Mouse (Mus musculus): Measurements from ENCODE around the gene Camk2g.

Camk2g gene

DNA sequence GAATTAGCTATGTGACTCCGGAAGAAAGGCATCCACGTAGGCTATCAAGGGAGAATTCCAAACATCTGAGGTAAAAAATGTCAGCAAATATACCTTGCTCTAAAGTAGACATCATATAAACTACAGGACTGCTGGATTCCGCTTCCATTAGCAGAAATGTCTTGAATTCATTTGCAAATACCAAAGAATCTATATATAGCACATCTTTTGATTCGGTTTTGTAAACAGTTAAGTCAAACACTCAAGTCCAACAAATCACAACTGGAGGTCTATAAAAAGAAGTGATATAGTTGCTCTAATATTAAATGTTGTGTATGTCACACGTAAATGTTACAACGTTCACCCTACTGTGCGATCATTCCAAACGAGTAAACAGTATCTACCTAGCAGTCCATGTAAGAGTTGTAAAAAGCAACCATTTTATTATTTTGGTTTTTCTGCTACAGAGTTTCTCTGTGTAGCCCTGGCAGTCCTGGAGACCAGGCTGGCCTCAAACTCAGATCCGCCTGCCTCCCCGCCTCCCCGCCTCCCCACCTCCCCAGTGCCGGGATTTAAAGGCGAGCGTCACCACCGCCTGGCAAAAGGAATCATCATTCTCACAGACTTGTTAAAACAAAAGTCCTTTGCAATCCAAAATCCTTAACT, 91.7 kb downstream of the Camk2g start:
- DNase-seq (ENCODE audit: low read depth) = peak; percentile 34

DNA sequence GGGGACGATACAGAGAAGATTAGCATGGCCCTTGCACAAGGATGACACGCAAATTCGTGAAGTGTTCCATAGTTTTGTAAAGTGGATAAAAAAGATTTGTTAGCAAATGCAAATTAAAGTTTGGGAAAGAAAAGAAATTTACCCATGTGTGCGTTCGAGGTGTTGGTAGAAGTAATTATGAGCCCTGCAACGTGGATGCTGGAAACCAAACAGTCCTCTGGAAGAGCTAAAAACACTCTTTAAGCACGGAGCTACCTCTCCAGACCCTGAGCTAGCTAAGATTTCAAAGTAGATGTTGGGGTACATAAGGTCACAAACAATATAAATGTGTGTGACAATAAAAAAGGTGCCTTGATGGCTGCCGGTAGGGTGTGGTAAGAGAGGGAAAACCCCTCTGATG, 92.3 kb downstream of the Camk2g start:
- no peak for DNase-seq (ENCODE audit: low read depth)

DNA sequence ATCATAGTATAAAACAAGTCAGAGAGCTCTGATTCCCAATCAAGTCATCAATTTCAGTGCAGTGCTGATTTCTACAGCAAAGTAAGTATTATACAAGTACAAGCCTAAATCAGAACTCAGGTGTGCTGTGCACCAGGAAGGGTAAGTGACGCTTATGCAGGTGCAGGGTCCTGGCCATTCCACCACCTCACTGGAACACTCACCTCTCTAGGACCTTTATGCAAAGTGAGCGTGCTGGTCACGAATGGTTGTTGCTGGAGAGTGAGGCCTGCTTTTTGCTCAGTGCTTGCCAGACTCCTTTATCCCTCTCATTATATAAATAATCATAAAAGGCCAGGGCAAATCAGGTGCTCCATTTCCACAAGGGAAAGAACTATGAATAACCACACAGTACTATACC, 93.5 kb downstream of the Camk2g start:
- DNase-seq (ENCODE audit: low read depth) = no peak

- DNase-seq (ENCODE audit: low read depth) = no peak
Measured at GRCm38 (mm10) chr14:20698515-20698914, 95.4 kb downstream of the Camk2g start.

DNA sequence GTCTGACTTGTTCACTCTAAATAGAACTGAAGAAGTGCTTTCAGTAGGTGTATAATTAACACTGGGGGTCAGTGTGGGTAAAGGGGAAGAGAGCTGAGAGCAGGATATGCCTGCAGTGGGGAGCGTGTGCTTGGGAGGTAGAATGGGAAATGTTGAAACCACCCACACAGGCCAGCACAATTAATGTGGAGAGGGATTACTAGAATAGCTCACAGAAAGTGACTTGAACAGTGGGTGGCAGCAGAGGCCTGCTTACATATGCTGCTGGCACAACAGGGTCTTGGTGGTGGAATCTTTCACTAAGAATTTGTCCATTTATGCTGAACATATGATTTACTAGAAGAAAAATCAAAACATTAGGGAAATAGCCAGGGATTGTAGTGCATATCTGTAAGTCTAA, 96.9 kb downstream of the Camk2g start:
- peak; percentile 63 for DNase-seq (ENCODE audit: low read depth)

DNA sequence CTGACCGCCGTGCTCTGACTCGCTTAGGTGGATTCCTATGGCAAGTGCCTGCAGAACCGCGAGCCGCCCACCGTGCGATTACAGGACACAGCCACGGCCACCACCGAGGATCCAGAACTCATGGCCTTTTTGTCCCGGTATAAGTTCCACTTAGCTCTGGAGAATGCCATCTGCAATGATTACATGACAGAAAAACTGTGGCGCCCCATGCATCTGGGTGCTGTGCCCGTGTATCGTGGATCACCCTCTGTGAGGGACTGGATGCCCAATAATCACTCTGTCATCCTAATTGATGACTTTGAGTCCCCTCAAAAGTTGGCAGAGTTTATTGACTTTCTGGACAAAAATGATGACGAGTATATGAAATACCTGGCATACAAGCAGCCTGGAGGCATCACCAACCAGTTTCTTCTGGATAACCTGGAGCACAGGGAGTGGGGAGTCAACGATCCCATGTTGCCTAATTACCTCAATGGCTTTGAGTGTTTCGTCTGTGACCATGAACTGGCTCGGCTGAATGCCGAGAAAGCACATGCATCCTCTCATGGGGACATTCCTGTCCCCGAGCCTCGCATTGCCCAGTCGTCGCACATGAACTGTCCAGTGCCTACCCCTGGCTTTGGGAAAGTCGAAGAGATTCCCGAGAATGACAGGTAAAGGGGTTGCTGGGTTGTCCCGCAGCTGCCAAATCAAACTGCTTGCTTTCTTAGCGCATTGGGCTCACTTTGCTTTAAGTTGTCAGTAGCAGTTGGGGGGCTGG, 97.9 kb downstream of the Camk2g start:
- DNase-seq (ENCODE audit: low read depth) = no peak

- DNase-seq (ENCODE audit: low read depth) = peak; percentile 94
Measured at GRCm38 (mm10) chr14:20694884-20695760, 98.8 kb downstream of the Camk2g start, which contains the start of gene Fut11. TSS of gene Fut11 (plus strand) at chr14:20694968.

DNA sequence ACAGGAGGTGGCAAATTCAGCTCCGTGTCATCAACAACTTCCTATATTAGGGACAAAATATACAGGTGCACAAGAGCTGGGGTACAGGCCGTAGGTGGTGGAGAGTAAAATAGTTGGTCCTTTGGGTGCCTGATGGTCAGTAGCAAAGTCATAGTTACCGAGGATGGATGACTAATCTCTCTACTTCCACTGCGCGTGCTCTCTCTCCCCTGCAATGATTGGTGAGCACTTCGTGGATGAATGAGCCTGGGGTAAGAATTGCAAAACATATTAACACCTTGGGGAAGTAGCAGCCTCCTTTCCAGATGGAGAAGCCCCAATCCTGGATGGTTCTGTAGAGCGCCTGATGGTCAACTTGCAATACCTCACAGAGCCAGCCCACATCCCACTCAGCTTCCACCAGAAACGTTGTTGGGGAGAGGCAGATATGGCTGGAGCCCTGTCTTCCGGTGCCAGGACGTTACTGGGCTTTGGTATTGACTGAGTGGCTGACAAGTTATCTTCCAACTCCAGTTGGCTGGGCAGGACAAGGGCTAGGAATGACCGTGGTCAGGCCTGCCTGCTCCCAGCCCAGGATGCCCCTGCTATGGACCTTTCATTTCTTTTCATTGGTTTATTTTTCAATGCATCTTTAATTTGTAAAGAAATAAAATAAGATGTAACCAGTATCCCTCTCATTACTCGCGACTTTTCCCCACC, 99.6 kb downstream of the Camk2g start:
- DNase-seq (ENCODE audit: low read depth) = peak; percentile 21

- peak; percentile 22 for DNase-seq (ENCODE audit: low read depth)
Measured at GRCm38 (mm10) chr14:20693589-20694101, 100.2 kb downstream of the Camk2g start.

GRCm38 (mm10) chr14:20691772-20692171, 102.1 kb downstream of the Camk2g start:
- DNase-seq (ENCODE audit: low read depth) = no peak

DNA sequence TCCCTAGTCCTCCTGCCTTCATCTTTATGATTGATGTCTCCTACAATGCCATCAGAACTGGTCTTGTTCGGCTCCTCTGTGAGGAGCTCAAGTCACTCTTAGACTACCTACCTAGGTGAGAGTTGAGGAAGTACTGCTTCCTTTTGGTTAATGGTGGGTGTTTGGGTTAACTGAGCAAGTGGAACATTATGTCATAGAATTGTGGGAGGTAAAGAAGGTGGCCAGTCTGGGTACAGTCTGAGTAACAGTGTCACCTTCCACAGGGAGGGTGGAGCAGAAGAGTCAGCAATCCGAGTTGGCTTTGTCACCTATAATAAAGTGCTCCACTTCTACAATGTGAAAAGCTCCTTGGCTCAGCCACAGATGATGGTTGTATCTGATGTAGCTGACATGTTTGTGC, 104.9 kb downstream of the Camk2g start:
- DNase-seq (ENCODE audit: low read depth) = no peak

GRCm38 (mm10) chr14:20686576-20686975, 107.3 kb downstream of the Camk2g start:
- no peak for DNase-seq (ENCODE audit: low read depth)

All from naive thymus-derived CD4-positive, alpha-beta T cell, adult 2 months (primary cell).